Mouse (Mus musculus) liver, adult 2 months (tissue): ENCODE data around the gene Mansc4. TPM values are rescaled to one million over a fixed set of nuclear protein-coding genes. Genes with fewer than 3 reads are reported as not detected.

Experiments used
- DNase-seq: peaks from one replicate; pipeline ENCODE4 v3.0.0-alpha.2; 2011; ENCODE audit warnings: low read depth, low spot score; ENCODE audit errors: extremely low read depth
- H3K27ac ChIP-seq: fragments of 200-500 bp; replicated peaks from 2 replicates; pipeline ENCODE4 v1.5.1; 2012; ENCODE audit warnings: low read depth, mild to moderate bottlenecking, control low read depth, inconsistent platforms, low read length; ENCODE audit not compliant: insufficient read depth
- H3K27me3 ChIP-seq: fragments of 200-500 bp; 2 replicates; pipeline ENCODE4 v1.6.1; 2012; ENCODE audit warnings: mild to moderate bottlenecking, moderate library complexity, low read length, inconsistent platforms; ENCODE audit not compliant: control insufficient read depth, insufficient read depth
- H3K36me3 ChIP-seq: fragments of 200-500 bp; 2 replicates; pipeline ENCODE4 v1.6.1; 2012; ENCODE audit warnings: low read length, inconsistent platforms; ENCODE audit not compliant: control insufficient read depth, insufficient read depth
- H3K4me1 ChIP-seq: fragments of 200-500 bp; 2 replicates; pipeline ENCODE4 v1.6.1; 2011; ENCODE audit warnings: low read length; ENCODE audit not compliant: control insufficient read depth, insufficient read depth
- H3K4me3 ChIP-seq: fragments of 200-500 bp; 2 replicates; pipeline ENCODE4 v1.5.1; 2011; ENCODE audit warnings: low read depth, mild to moderate bottlenecking, control low read depth, low read length, moderate library complexity; ENCODE audit not compliant: insufficient read depth
- H3K79me2 ChIP-seq: fragments of 200-500 bp; 2 replicates; pipeline ENCODE4 v1.6.1; 2012; ENCODE audit warnings: inconsistent platforms, mild to moderate bottlenecking, low read length, moderate library complexity; ENCODE audit not compliant: control insufficient read depth, insufficient read depth
- H3K9ac ChIP-seq: fragments of 200-500 bp; 2 replicates; pipeline ENCODE4 v1.6.1; 2012; ENCODE audit warnings: low read depth, mild to moderate bottlenecking, control low read depth, inconsistent platforms, low read length
- CTCF ChIP-seq: fragments of 200-500 bp; IDR thresholded peaks from 2 replicates; pipeline ENCODE4 v1.5.1; 2011; ENCODE audit warnings: low read depth, low read length, control low read depth
- POLR2A ChIP-seq: fragments of 200-500 bp; IDR thresholded peaks from 2 replicates; pipeline ENCODE4 v1.6.1; 2011; ENCODE audit warnings: low read length, control low read depth; ENCODE audit not compliant: insufficient read depth; ENCODE audit errors: extremely low read depth
- WGBS: fragments of 180-500 bp; shearing (Covaris S2); methylation state at CpG from one replicate; pipeline ENCODE4 v1.1.7; 2018; 5-methylcytosine and 5-hydroxymethylcytosine counted together
- polyA plus RNA-seq: library from polyadenylated mRNA; depleted of rRNA; stranded (reverse); fragments of >200 nt; gene quantifications from 2 replicates; pipeline ENCODE4 v1.2.3, GENCODE M21; 2012
- total RNA-seq: library from RNA; depleted of rRNA; stranded (reverse); fragments of >200 nt; gene quantifications from 2 replicates; pipeline ENCODE4 v1.2.3, GENCODE M21; 2014

The Mansc4 gene
- total and polyA plus RNA-seq, 2 experiments, result 0.17 to 0.92 TPM

- Histone ChIP-seq H3K27me3 (no peaks in the 10 kb centered on the region), H3K79me2 (no peaks in the 10 kb centered on the region), H3K9ac (no peak overlapping the region), H3K4me1 (no peaks in the 10 kb centered on the region), H3K4me3 (no peak overlapping the region), H3K27ac (no peak overlapping the region), H3K36me3 (peaks cover 13% of the 10 kb centered on the region; the same call in 1 of the 2 replicates)
- 94% methylated on average over 7 of the region's 7 CpGs for WGBS
- TF ChIP-seq POLR2A (no peak), CTCF (no peak)
- DNase-seq, result no peak
Measured at GRCm38 (mm10) chr6:147109283-147109682, 22.5 kb upstream of the Mansc4 start.

DNA sequence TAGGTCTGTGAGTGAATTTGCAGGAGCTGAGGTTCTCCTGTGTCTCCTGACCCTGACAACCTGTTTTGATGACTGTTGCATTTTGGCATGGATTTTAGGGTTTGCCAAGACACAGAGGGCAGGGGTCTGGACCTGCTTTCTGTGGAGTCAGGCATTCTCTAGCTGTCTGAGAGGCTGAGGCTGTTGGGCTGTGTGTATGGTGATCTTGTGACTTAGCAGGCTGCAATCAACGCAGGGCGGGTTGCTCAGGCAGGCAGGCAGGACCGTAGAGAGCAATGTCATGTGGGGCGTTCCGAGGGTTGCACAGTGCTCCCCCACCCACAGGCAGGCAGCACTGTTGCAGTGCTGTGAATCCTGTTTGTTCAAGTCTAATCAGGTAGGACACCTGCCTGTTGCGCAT lies 19.9 kb upstream of the Mansc4 start:
- Histone ChIP-seq H3K27ac (no peak overlapping the region), H3K4me1 (no peaks in the 10 kb centered on the region), H3K36me3 (peaks cover 13% of the 10 kb centered on the region; the same call in 1 of the 2 replicates), H3K4me3 (no peak overlapping the region), H3K9ac (no peak overlapping the region), H3K79me2 (no peaks in the 10 kb centered on the region; the same call in 1 of the 2 replicates), H3K27me3 (no peaks in the 10 kb centered on the region)
- no peak for TF ChIP-seq CTCF
- TF ChIP-seq POLR2A, result no peak
- DNase-seq, result no peak
- WGBS, result 94% methylated on average over 6 of the region's 6 CpGs

- Histone ChIP-seq H3K36me3 (peaks cover 13% of the 10 kb centered on the region; the same call in 1 of the 2 replicates), H3K4me3 (no peak overlapping the region), H3K4me1 (no peaks in the 10 kb centered on the region), H3K27me3 (no peaks in the 10 kb centered on the region), H3K79me2 (no peaks in the 10 kb centered on the region; the same call in 1 of the 2 replicates), H3K9ac (no peak overlapping the region), H3K27ac (no peak overlapping the region)
- WGBS, result 96% methylated on average over 1 of the region's 1 CpGs
- no peak for DNase-seq
- TF ChIP-seq CTCF (no peak), POLR2A (no peak)
Measured at GRCm38 (mm10) chr6:147105529-147105928, 18.7 kb upstream of the Mansc4 start.

DNA sequence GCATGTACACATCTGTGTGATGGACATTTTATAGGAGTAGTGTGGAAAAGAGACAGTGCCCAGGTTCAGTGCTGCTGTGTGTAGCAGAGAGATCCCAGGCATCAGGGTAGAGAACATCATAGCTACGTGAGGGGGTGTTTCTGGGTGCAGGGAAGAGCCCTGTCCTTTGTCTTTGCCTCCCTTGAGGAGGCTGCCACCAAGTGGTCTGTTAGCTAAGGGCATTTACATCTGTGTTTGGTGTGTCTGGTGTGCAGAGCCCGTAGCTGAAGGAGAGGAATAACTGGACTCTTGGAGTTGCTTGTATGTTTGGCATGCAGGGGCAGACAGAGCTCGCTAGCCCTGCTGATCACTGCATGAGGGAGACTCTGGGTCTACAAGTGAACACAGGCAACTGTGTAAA lies 15.5 kb upstream of the Mansc4 start:
- H3K4me3 ChIP-seq, result no peak overlapping the region
- H3K36me3 ChIP-seq, result no peaks in the 10 kb centered on the region; the same call in 1 of the 2 replicates
- H3K27ac ChIP-seq, result no peak overlapping the region
- TF ChIP-seq CTCF, result no peak
- TF ChIP-seq POLR2A, result no peak
- H3K9ac ChIP-seq, result no peak overlapping the region
- H3K79me2 ChIP-seq, result peaks cover 2% of the 10 kb centered on the region; the same call in 1 of the 2 replicates
- DNase-seq, result no peak
- no peaks in the 10 kb centered on the region for H3K4me1 ChIP-seq
- WGBS, result 91% methylated on average over 3 of the region's 3 CpGs
- H3K27me3 ChIP-seq, result no peaks in the 10 kb centered on the region

- WGBS, result 67% methylated on average over 19 of the region's 19 CpGs
- H3K36me3 ChIP-seq, result no peaks in the 10 kb centered on the region; the same call in 1 of the 2 replicates
- H3K79me2 ChIP-seq, result peaks cover 4% of the 10 kb centered on the region; the same call in 1 of the 2 replicates
- no peak overlapping the region for H3K9ac ChIP-seq
- H3K27ac ChIP-seq, result no peak overlapping the region
- TF ChIP-seq CTCF (no peak), POLR2A (no peak)
- H3K4me1 ChIP-seq, result no peaks in the 10 kb centered on the region
- no peak overlapping the region for H3K4me3 ChIP-seq
- DNase-seq, result peak; percentile 57
- H3K27me3 ChIP-seq, result no peaks in the 10 kb centered on the region
Measured at GRCm38 (mm10) chr6:147099458-147100277, 12.8 kb upstream of the Mansc4 start.

GRCm38 (mm10) chr6:147097346-147097929 lies 10.6 kb upstream of the Mansc4 start:
- no peak overlapping the region for H3K27ac ChIP-seq
- H3K36me3 ChIP-seq, result no peaks in the 10 kb centered on the region
- no peak for DNase-seq
- H3K9ac ChIP-seq, result no peak overlapping the region
- TF ChIP-seq CTCF (no peak), POLR2A (no peak)
- H3K27me3 ChIP-seq, result no peaks in the 10 kb centered on the region
- H3K4me3 ChIP-seq, result no peak overlapping the region
- 79% methylated on average over 8 of the region's 8 CpGs for WGBS
- peaks cover 3% of the 10 kb centered on the region; the same call in 1 of the 2 replicates for H3K4me1 ChIP-seq
- peaks cover 7% of the 10 kb centered on the region; the same call in 1 of the 2 replicates for H3K79me2 ChIP-seq
